Mouse (Mus musculus): ENCODE measurements around the gene Arpc1b.

GRCm38 (mm10) chr5:145147748-145148147 lies 33.7 kb downstream of the Arpc1b start:
- TF ChIP-seq CTCF (IDR thresholded peaks at IDR 0.05): no peak
- TF ChIP-seq EP300 (IDR thresholded peaks at IDR 0.05): no peak
